Mouse (Mus musculus) liver, adult 2 months (tissue): ENCODE measurements at regions not wholly inside any gene's neighbourhood (a gene's known extent, or its start where the extent isn't known, plus 50 kb on each side); places are given as distances from the start of the nearest gene placed in this dataset.
A peak's percentile ranks its signal among the peaks of the same experiment; 100 is the strongest.

ENCODE experiments used
- DNase-seq: peaks from one replicate; pipeline ENCODE4 v3.0.0-alpha.2; 2011; ENCODE audit warnings: low read depth, low spot score; ENCODE audit errors: extremely low read depth
- H3K27ac ChIP-seq: fragments of 200-500 bp; replicated peaks from 2 replicates; pipeline ENCODE4 v1.5.1; 2012; ENCODE audit warnings: low read depth, mild to moderate bottlenecking, control low read depth, inconsistent platforms, low read length; ENCODE audit not compliant: insufficient read depth
- H3K27me3 ChIP-seq: fragments of 200-500 bp; 2 replicates; pipeline ENCODE4 v1.6.1; 2012; ENCODE audit warnings: mild to moderate bottlenecking, moderate library complexity, low read length, inconsistent platforms; ENCODE audit not compliant: control insufficient read depth, insufficient read depth
- H3K36me3 ChIP-seq: fragments of 200-500 bp; 2 replicates; pipeline ENCODE4 v1.6.1; 2012; ENCODE audit warnings: low read length, inconsistent platforms; ENCODE audit not compliant: control insufficient read depth, insufficient read depth
- H3K4me1 ChIP-seq: fragments of 200-500 bp; 2 replicates; pipeline ENCODE4 v1.6.1; 2011; ENCODE audit warnings: low read length; ENCODE audit not compliant: control insufficient read depth, insufficient read depth
- H3K4me3 ChIP-seq: fragments of 200-500 bp; 2 replicates; pipeline ENCODE4 v1.5.1; 2011; ENCODE audit warnings: low read depth, mild to moderate bottlenecking, control low read depth, low read length, moderate library complexity; ENCODE audit not compliant: insufficient read depth
- H3K79me2 ChIP-seq: fragments of 200-500 bp; 2 replicates; pipeline ENCODE4 v1.6.1; 2012; ENCODE audit warnings: inconsistent platforms, mild to moderate bottlenecking, low read length, moderate library complexity; ENCODE audit not compliant: control insufficient read depth, insufficient read depth
- H3K9ac ChIP-seq: fragments of 200-500 bp; 2 replicates; pipeline ENCODE4 v1.6.1; 2012; ENCODE audit warnings: low read depth, mild to moderate bottlenecking, control low read depth, inconsistent platforms, low read length
- CTCF ChIP-seq: fragments of 200-500 bp; IDR thresholded peaks from 2 replicates; pipeline ENCODE4 v1.5.1; 2011; ENCODE audit warnings: low read depth, low read length, control low read depth
- POLR2A ChIP-seq: fragments of 200-500 bp; IDR thresholded peaks from 2 replicates; pipeline ENCODE4 v1.6.1; 2011; ENCODE audit warnings: low read length, control low read depth; ENCODE audit not compliant: insufficient read depth; ENCODE audit errors: extremely low read depth
- WGBS: fragments of 180-500 bp; shearing (Covaris S2); methylation state at CpG from one replicate; pipeline ENCODE4 v1.1.7; 2018; 5-methylcytosine and 5-hydroxymethylcytosine counted together

DNA sequence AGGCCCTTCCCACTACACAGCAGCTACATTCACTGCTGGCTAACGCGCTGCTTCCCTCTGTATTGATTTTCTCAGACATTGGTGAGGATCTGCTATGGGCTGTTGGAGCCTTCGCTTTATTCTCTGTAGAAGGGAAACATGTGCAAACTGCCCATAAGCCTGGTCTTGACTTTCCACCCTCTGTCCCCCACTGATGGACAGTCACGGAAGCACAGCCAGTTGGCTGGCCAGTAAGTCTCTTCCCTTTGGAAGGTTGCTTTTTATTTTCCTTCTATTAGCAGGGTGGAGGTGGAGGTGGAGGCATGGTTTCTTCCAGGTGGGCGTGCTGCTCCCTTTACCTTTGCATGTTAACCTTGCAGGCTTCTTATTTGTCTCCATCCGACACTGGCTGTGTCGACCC is 51.1 kb upstream of the Osr1 start:
- no peaks in the 10 kb centered on the region for H3K4me1 ChIP-seq
- H3K79me2 ChIP-seq = no peaks in the 10 kb centered on the region
- no peak overlapping the region for H3K4me3 ChIP-seq
- no peak for TF ChIP-seq POLR2A
- no peak for TF ChIP-seq CTCF
- no peak overlapping the region for H3K27ac ChIP-seq
- no peaks in the 10 kb centered on the region for H3K36me3 ChIP-seq
- 57% methylated on average over 7 of the region's 7 CpGs for WGBS
- H3K9ac ChIP-seq = no peak overlapping the region
- no peak for DNase-seq
- no peaks in the 10 kb centered on the region for H3K27me3 ChIP-seq

DNA sequence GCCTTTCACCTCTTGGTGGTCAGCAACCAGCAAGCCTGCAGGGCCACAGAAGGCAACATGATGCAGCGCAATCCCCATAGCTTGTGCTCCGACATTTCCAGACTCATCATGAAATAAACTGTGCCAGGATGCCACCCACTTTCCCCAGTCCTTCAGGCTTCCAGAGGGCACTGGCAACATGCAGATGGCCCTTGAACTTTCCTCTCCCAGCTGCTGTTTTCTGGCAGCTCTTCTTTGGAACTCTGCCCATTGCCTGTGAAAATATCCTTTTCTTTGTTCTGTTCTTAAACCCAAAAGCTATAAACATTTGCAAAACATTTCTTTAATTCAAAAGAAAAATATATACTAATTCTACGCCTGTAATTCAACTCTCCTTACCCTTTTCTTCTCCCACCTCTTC is 50.6 kb upstream of the Osr1 start:
- TF ChIP-seq CTCF (no peak), POLR2A (no peak)
- H3K79me2 ChIP-seq = no peaks in the 10 kb centered on the region
- H3K27ac ChIP-seq = no peak overlapping the region
- H3K9ac ChIP-seq = no peak overlapping the region
- no peak overlapping the region for H3K4me3 ChIP-seq
- H3K27me3 ChIP-seq = no peaks in the 10 kb centered on the region
- 44% methylated on average over 3 of the region's 3 CpGs for WGBS
- H3K36me3 ChIP-seq = no peaks in the 10 kb centered on the region
- DNase-seq = peak; percentile 56
- H3K4me1 ChIP-seq = no peaks in the 10 kb centered on the region
